Mouse (Mus musculus) embryonic fibroblast, embryonic 13.5 days (primary cell): ENCODE data around the gene Gm10642.

Experiments used
- CTCF ChIP-seq: IDR thresholded peaks from 2 replicates; pipeline ENCODE4 v1.5.1; 2011; ENCODE audit warnings: mild to moderate bottlenecking, control low read depth, low read length, moderate library complexity, borderline replicate concordance; ENCODE audit not compliant: insufficient read depth
- POLR2A ChIP-seq: IDR thresholded peaks from 2 replicates; pipeline ENCODE4 v1.6.1; 2011; ENCODE audit warnings: low read depth, mild to moderate bottlenecking, control low read depth, low read length, moderate library complexity

GRCm38 (mm10) chr9:70656130-70657007 lies at the start of gene Gm10642:
- TF ChIP-seq POLR2A (0 out of 2 replicates have a peak, but pooled peaks have one; percentile 26), CTCF (no peak)
